Mouse (Mus musculus) lung, postnatal 0 days (tissue): ENCODE measurements around the gene Rftn1.

Experiments used
- CTCF ChIP-seq: IDR thresholded peaks from 2 replicates; pipeline ENCODE4 v1.5.1; 2016; ENCODE audit warnings: antibody characterized with exemption, mild to moderate bottlenecking
- EP300 ChIP-seq: IDR thresholded peaks from 2 replicates; pipeline ENCODE4 v1.6.1; 2016; ENCODE audit warnings: antibody characterized with exemption, mild to moderate bottlenecking, control low read depth

- TF ChIP-seq CTCF: no peak
- no peak for TF ChIP-seq EP300
Measured at GRCm38 (mm10) chr17:50149690-50150210, 40.7 kb downstream of the Rftn1 start.
